Mouse (Mus musculus) E14TG2a.4 (cell line): ENCODE data around the gene Antxrl.

Experiments used
- H3K27me3 ChIP-seq: 2 replicates; pipeline ENCODE4 v1.6.1; 2014; ENCODE audit warnings: low read length, control low read depth; ENCODE audit not compliant: insufficient read depth
- H3K36me3 ChIP-seq: 2 replicates; pipeline ENCODE4 v1.6.1; 2014; ENCODE audit warnings: low read length, control low read depth; ENCODE audit not compliant: insufficient read depth
- H3K4me1 ChIP-seq: replicated peaks from 2 replicates; pipeline ENCODE4 v1.6.1; 2014; ENCODE audit warnings: low read depth, low read length, control low read depth
- H3K4me3 ChIP-seq: replicated peaks from 2 replicates; pipeline ENCODE4 v1.5.1; 2014; ENCODE audit warnings: mild to moderate bottlenecking, low read length
- H3K9me3 ChIP-seq: 2 replicates; pipeline ENCODE4 v1.6.1; 2014; ENCODE audit warnings: low read length, control low read depth
- CTCF ChIP-seq: conservative IDR thresholded peaks from 2 replicates; pipeline ENCODE4 v1.5.1; 2014; ENCODE audit warnings: low read length
- NANOG ChIP-seq: IDR thresholded peaks from 2 replicates; pipeline ENCODE4 v1.6.1; 2014; ENCODE audit warnings: borderline replicate concordance, low read length, mixed read lengths
- POU5F1 ChIP-seq: IDR thresholded peaks from 2 replicates; pipeline ENCODE4 v1.6.1; 2014; ENCODE audit warnings: low read length, borderline replicate concordance

Gene Antxrl

DNA sequence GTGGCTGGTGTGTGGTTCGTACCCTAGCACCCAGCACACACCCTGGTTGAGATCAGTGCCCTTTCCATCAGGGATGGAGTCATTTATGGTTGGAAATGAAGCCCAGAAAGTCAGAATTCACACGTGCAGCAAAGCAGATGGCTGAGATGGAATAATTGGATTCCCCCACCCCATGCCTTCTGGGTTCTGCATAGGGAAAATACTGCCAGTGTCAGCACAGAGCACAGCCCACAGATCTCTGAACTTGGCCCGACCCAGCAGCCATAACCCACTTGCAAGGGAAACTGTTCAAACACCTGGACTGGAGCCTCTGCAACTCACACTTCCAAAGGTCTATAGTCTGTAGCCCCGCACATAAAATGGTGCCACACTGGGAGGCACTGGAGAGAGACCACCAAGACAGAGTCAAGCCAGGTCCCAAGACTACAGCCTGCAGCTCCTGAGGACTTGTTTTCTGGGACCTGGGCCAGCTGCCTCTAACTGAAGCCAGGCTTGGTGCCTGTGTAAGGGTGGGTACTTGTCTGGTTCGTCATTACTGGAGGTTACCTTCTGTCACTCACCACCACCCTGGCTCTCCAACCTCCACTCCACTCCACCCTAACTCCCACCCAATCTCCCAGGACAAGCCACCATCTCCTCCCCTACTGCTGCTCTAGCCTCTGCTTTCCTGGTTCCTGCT lies 2.3 kb upstream of the Antxrl start:
- Histone ChIP-seq H3K4me1 (no peaks in the 10 kb centered on the region), H3K4me3 (no peak overlapping the region), H3K27me3 (peaks cover 5% of the 10 kb centered on the region), H3K36me3 (no peaks in the 10 kb centered on the region), H3K9me3 (no peaks in the 10 kb centered on the region)
- TF ChIP-seq NANOG = no peak

DNA sequence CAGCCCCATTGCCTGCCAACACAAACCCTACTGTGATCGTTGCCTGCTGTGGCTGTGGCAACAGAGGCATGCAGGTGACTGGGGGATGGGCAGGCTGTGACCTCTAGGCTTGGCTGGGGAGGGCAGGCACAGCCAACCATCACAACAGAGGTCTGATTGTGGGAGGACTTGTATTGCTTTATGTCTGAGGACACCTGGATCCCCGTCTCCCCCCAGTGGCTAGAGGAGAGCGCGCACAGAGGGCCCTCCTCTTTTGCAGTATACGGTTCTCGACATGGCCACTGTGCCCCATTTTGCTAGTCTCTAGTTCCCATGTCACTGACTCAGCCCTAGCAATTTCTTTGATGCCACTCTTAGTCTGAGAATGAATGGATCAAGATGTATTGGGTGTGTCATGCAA lies 19.2 kb downstream of the Antxrl start:
- TF ChIP-seq NANOG (no peak), CTCF (no peak; the same call in 1 of the 2 replicates), POU5F1 (no peak)
- no peaks in the 10 kb centered on the region for H3K36me3 ChIP-seq
- peaks cover 6% of the 10 kb centered on the region; the same call in 1 of the 2 replicates for H3K4me1 ChIP-seq
- H3K4me3 ChIP-seq = no peak overlapping the region
- H3K9me3 ChIP-seq = no peaks in the 10 kb centered on the region
- peaks cover 4% of the 10 kb centered on the region; the same call in 1 of the 2 replicates for H3K27me3 ChIP-seq

DNA sequence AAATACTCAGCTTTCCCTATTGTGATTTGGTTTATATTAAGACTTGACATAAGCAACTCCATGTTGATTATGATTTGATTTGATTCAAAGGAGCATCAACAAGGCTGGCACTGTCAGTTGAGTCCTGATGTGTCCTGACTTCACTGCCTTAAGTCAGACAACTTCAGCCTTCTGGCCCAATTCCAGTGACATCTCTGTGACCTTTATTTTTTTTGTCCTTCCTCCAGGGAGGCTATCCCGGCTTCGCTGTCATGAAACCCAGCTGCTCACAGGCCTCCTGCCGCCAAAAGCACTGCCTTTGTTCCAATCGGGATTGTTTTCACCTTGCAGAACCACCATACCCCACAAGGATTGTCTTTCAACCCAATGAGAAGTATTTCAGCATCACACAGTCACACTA lies 22.8 kb downstream of the Antxrl start:
- no peaks in the 10 kb centered on the region for H3K36me3 ChIP-seq
- H3K4me1 ChIP-seq = peaks cover 6% of the 10 kb centered on the region; the same call in 1 of the 2 replicates
- no peaks in the 10 kb centered on the region; the same call in 1 of the 2 replicates for H3K27me3 ChIP-seq
- no peak for TF ChIP-seq NANOG
- no peak for TF ChIP-seq CTCF
- no peak overlapping the region for H3K4me3 ChIP-seq
- no peaks in the 10 kb centered on the region for H3K9me3 ChIP-seq

DNA sequence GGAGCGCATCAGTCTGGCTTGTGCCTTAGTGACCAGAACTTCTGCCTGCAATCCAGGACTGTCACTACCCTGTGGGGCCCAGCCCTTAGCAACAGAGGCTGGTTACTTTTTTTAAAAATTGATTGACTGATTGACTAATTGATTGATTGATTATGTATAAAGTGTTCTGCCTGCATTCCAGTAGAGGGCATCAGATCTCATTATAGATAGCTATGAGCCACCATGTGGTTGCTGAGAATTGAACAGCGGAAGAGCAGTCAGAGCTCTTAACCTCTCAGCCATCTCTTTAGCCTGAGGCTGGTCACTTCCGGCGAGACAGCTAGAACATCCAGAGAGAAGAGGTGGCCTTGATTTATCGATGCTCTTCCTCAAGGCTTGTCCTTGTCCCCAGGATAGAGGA lies 24.7 kb downstream of the Antxrl start:
- Histone ChIP-seq H3K36me3 (no peaks in the 10 kb centered on the region), H3K4me1 (peaks cover 10% of the 10 kb centered on the region; the same call in 1 of the 2 replicates), H3K4me3 (no peak overlapping the region), H3K27me3 (no peaks in the 10 kb centered on the region; the same call in 1 of the 2 replicates), H3K9me3 (no peaks in the 10 kb centered on the region)
- TF ChIP-seq CTCF = 0 out of 2 replicates have a peak, but pooled peaks have one; percentile 5
- no peak for TF ChIP-seq NANOG
- no peak for TF ChIP-seq POU5F1

DNA sequence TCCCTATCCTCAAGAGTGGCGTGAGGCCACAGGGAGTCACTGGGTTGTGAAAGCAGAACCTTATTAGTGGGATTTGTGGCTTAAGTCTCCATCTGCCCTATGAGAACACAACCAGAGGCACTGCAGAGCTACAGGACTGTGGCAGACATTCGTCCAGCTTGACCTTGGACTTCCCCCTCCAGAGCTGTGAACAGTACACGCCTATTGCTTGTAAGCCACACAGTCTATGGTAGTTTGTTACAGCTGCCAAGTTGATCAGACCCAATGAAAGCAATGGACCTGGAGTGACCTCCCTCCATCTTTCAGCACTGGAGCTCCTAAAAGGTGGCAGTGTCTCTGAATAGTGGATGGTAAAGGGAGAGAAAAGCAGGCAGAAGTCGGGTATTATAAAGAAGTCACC lies 25.8 kb downstream of the Antxrl start:
- H3K4me3 ChIP-seq = no peak overlapping the region
- no peaks in the 10 kb centered on the region for H3K9me3 ChIP-seq
- TF ChIP-seq CTCF (no peak), POU5F1 (no peak), NANOG (no peak)

DNA sequence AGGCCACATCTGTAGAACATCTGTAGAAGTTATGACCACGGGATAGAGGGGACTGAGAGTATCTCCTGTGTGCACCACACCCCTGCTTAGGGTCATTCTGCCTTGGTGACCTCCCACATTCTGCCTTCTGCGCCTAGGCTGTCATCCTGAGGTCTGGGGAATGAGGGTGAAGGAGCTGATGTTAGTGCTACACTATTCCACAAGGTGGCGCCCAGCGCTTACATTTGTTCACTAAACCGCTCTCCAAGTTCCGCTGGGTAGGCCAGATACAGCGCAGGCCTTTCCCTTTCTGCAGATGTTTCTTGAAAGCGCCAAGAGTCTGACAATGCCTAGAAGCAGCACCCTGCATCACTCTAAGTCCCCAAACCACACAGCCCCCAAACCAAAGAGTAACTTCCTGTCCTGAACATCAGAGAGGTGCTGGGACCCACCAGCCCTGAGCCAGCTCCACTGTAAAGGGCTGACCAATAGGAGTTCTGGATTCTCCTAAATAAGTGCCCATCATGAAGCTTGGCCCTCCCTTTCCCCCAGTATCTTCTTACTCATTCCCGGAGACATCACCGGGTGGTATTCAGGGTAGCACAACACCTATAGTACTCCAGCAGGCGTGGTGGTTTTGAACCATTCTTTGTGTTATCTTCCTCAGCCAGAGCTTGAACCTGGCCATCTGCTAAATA lies 28.0 kb downstream of the Antxrl start:
- no peak overlapping the region for H3K4me3 ChIP-seq
- peaks cover 13% of the 10 kb centered on the region for H3K27me3 ChIP-seq
- H3K4me1 ChIP-seq = peaks cover 17% of the 10 kb centered on the region
- no peaks in the 10 kb centered on the region for H3K9me3 ChIP-seq
- TF ChIP-seq POU5F1 (no peak), CTCF (peak; percentile 44)
- no peaks in the 10 kb centered on the region for H3K36me3 ChIP-seq

More for the DNA sequence above, 25.8 kb downstream of the Antxrl start:
- Histone ChIP-seq H3K27me3 (peaks cover 3% of the 10 kb centered on the region; the same call in 1 of the 2 replicates), H3K4me1 (peaks cover 10% of the 10 kb centered on the region; the same call in 1 of the 2 replicates), H3K36me3 (no peaks in the 10 kb centered on the region)

DNA sequence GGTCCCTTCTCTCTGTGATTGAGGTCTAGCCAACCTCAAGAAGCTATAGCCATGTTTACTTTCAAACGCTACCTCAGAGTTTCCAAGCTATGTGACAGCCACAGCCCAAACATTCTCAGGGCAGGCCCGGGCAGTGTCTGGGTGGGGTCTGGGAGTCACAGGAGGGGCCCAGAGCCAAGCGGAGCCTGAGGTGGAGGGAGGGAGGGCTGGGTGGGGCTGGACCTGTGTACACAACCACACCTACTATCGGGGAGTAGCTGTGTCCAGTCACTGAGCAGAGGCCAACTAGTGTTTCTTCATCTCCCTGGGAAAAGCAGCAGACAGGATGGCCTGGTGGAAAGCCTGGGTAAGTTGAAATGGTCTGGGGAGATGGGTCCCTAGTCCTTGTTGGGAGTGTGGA lies 33.2 kb downstream of the Antxrl start, which contains the start of gene Anxa8:
Gene Anxa8, plus strand, starts transcription at position 251 of the 400 bp plus-strand sequence.
- Histone ChIP-seq H3K4me1 (peaks cover 12% of the 10 kb centered on the region), H3K36me3 (no peaks in the 10 kb centered on the region), H3K27me3 (peaks cover 23% of the 10 kb centered on the region), H3K9me3 (no peaks in the 10 kb centered on the region), H3K4me3 (no peak within 1 kb of the TSS)
- TF ChIP-seq POU5F1 (no peak), NANOG (no peak), CTCF (no peak)

DNA sequence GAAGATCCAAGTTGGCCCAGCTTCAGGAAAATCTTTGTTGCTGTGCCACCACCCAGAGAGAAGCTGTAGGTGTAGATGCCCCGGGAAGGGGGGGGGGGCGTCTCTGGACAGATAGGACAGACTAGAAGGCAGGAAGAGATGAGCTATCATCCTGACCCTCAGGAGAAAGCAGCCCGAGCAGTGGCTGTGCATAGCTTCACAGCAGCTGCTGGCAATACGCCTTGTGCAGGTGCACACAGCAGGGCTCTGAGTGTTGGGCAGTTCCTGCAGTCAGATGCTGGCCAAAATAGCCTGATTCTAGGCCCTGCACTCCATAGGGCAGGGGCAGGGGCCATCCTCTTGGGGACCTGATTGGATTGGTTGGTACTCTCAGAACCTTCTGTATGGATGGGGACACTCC lies 34.3 kb downstream of the Antxrl start:
- Histone ChIP-seq H3K4me1 (peaks cover 11% of the 10 kb centered on the region), H3K27me3 (peaks cover 23% of the 10 kb centered on the region), H3K36me3 (no peaks in the 10 kb centered on the region), H3K4me3 (no peak overlapping the region), H3K9me3 (no peaks in the 10 kb centered on the region)
- TF ChIP-seq NANOG = no peak
- TF ChIP-seq POU5F1 = no peak
- no peak for TF ChIP-seq CTCF
